Mouse (Mus musculus): Measurements from ENCODE around the gene Mxi1. TPM values are rescaled to one million over a fixed set of nuclear protein-coding genes. Genes with fewer than 3 reads are reported as not detected.

The Mxi1 gene
- polyA plus RNA-seq, 1 experiment from 2014 or later = 59.0 TPM

GRCm38 (mm10) chr19:53311524-53312335, 1.4 kb downstream of the Mxi1 start:
- under 1% methylated on average over 36 of the region's 37 CpGs for WGBS
- peak overlapping the region; percentile 94 for H3K9ac ChIP-seq (ENCODE audit: low read length)
- H3K27me3 ChIP-seq (ENCODE audit: control insufficient read depth, insufficient read depth, low read length) = no peaks in the 10 kb centered on the region
- H3K4me1 ChIP-seq (ENCODE audit: control insufficient read depth, insufficient read depth, low read length) = peaks cover 20% of the 10 kb centered on the region
- no peaks in the 10 kb centered on the region for H3K9me3 ChIP-seq (ENCODE audit: control insufficient read depth, low read length)
- peak overlapping the region; percentile 96 for H3K4me2 ChIP-seq
- H3K36me3 ChIP-seq (ENCODE audit: control insufficient read depth, insufficient read depth, low read length) = no peaks in the 10 kb centered on the region; the same call in 1 of the 2 replicates
- H3K4me3 ChIP-seq (ENCODE audit: low read depth, low read length) = peak overlapping the region; percentile 93
- ATAC-seq (ENCODE audit: low FRiP score) (no peak; the same call in 1 of the 2 replicates), DNase-seq (ENCODE audit: low spot score, missing footprints) (peak; percentile 94)
- H3K27ac ChIP-seq (ENCODE audit: low read depth, low read length) = peak overlapping the region; percentile 89

- ATAC-seq (ENCODE audit: low FRiP score) (peak; percentile 20), DNase-seq (ENCODE audit: low spot score, missing footprints) (peak; percentile 97)
- H3K9me3 ChIP-seq (ENCODE audit: control insufficient read depth, low read length) = no peaks in the 10 kb centered on the region
- no peaks in the 10 kb centered on the region for H3K27me3 ChIP-seq (ENCODE audit: control insufficient read depth, insufficient read depth, low read length)
- WGBS = under 1% methylated on average over 26 of the region's 26 CpGs
- peak overlapping the region; percentile 93 for H3K4me3 ChIP-seq (ENCODE audit: low read depth, low read length)
- H3K4me1 ChIP-seq (ENCODE audit: control insufficient read depth, insufficient read depth, low read length) = peaks cover 15% of the 10 kb centered on the region
- no peaks in the 10 kb centered on the region; the same call in 1 of the 2 replicates for H3K36me3 ChIP-seq (ENCODE audit: control insufficient read depth, insufficient read depth, low read length)
- H3K9ac ChIP-seq (ENCODE audit: low read length) = peak overlapping the region; percentile 94
- peak overlapping the region; percentile 96 for H3K4me2 ChIP-seq
- H3K27ac ChIP-seq (ENCODE audit: low read depth, low read length) = peak overlapping the region; percentile 89
Measured at GRCm38 (mm10) chr19:53312336-53312871, 2.1 kb downstream of the Mxi1 start.

- Histone ChIP-seq H3K36me3 (ENCODE audit: control insufficient read depth, insufficient read depth, low read length) (no peaks in the 10 kb centered on the region; the same call in 1 of the 2 replicates), H3K27ac (ENCODE audit: low read depth, low read length) (peak overlapping the region; percentile 89), H3K4me1 (ENCODE audit: control insufficient read depth, insufficient read depth, low read length) (peaks cover 15% of the 10 kb centered on the region), H3K9me3 (ENCODE audit: control insufficient read depth, low read length) (no peaks in the 10 kb centered on the region), H3K9ac (ENCODE audit: low read length) (peak overlapping the region; percentile 94), H3K4me3 (ENCODE audit: low read depth, low read length) (peak overlapping the region; percentile 93), H3K4me2 (peak overlapping the region; percentile 96), H3K27me3 (ENCODE audit: control insufficient read depth, insufficient read depth, low read length) (no peaks in the 10 kb centered on the region)
- ATAC-seq (ENCODE audit: low FRiP score) (peak; percentile 12), DNase-seq (ENCODE audit: low spot score, missing footprints) (peak; percentile 98)
- WGBS = under 1% methylated on average over 58 of the region's 63 CpGs
Measured at GRCm38 (mm10) chr19:53312951-53313683, 2.8 kb downstream of the Mxi1 start.

GRCm38 (mm10) chr19:53313684-53314443, 3.5 kb downstream of the Mxi1 start:
- WGBS = under 1% methylated on average over 52 of the region's 52 CpGs
- DNase-seq (ENCODE audit: low spot score, missing footprints) (peak; percentile 100), ATAC-seq (ENCODE audit: low FRiP score) (peak; percentile 83)
- peak overlapping the region; percentile 96 for H3K4me2 ChIP-seq
- no peaks in the 10 kb centered on the region; the same call in 1 of the 2 replicates for H3K36me3 ChIP-seq (ENCODE audit: control insufficient read depth, insufficient read depth, low read length)
- H3K4me3 ChIP-seq (ENCODE audit: low read depth, low read length) = peak overlapping the region; percentile 93
- peak overlapping the region; percentile 94 for H3K9ac ChIP-seq (ENCODE audit: low read length)
- no peaks in the 10 kb centered on the region for H3K9me3 ChIP-seq (ENCODE audit: control insufficient read depth, low read length)
- no peaks in the 10 kb centered on the region for H3K27me3 ChIP-seq (ENCODE audit: control insufficient read depth, insufficient read depth, low read length)
- H3K27ac ChIP-seq (ENCODE audit: low read depth, low read length) = peak overlapping the region; percentile 89
- peaks cover 15% of the 10 kb centered on the region for H3K4me1 ChIP-seq (ENCODE audit: control insufficient read depth, insufficient read depth, low read length)

- WGBS = 56% methylated on average over 16 of the region's 16 CpGs
- DNase-seq (ENCODE audit: low spot score, missing footprints) = no peak
- H3K4me2 ChIP-seq = peak overlapping the region; percentile 96
- no peak overlapping the region; the same call in 1 of the 2 replicates for H3K9ac ChIP-seq (ENCODE audit: low read length)
- no peaks in the 10 kb centered on the region; the same call in 1 of the 2 replicates for H3K36me3 ChIP-seq (ENCODE audit: control insufficient read depth, insufficient read depth, low read length)
- H3K9me3 ChIP-seq (ENCODE audit: control insufficient read depth, low read length) = no peaks in the 10 kb centered on the region
- H3K4me1 ChIP-seq (ENCODE audit: control insufficient read depth, insufficient read depth, low read length) = peaks cover 14% of the 10 kb centered on the region
- ATAC-seq (ENCODE audit: low FRiP score) = no peak
- H3K27ac ChIP-seq (ENCODE audit: low read depth, low read length) = peak overlapping the region; percentile 22; the same call in 1 of the 2 replicates
- H3K4me3 ChIP-seq (ENCODE audit: low read depth, low read length) = peak overlapping the region; percentile 93; the same call in 1 of the 2 replicates
- no peaks in the 10 kb centered on the region for H3K27me3 ChIP-seq (ENCODE audit: control insufficient read depth, insufficient read depth, low read length)
Measured at GRCm38 (mm10) chr19:53314530-53315208, 4.4 kb downstream of the Mxi1 start.

- ATAC-seq (ENCODE audit: low FRiP score) (no peak), DNase-seq (ENCODE audit: low spot score, missing footprints) (no peak)
- no peaks in the 10 kb centered on the region for H3K9me3 ChIP-seq (ENCODE audit: control insufficient read depth, low read length)
- H3K36me3 ChIP-seq (ENCODE audit: control insufficient read depth, insufficient read depth, low read length) = no peaks in the 10 kb centered on the region; the same call in 1 of the 2 replicates
- no peak overlapping the region for H3K4me2 ChIP-seq
- H3K4me3 ChIP-seq (ENCODE audit: low read depth, low read length) = no peak overlapping the region
- no peak overlapping the region for H3K9ac ChIP-seq (ENCODE audit: low read length)
- H3K27me3 ChIP-seq (ENCODE audit: control insufficient read depth, insufficient read depth, low read length) = no peaks in the 10 kb centered on the region
- H3K27ac ChIP-seq (ENCODE audit: low read depth, low read length) = no peak overlapping the region
- H3K4me1 ChIP-seq (ENCODE audit: control insufficient read depth, insufficient read depth, low read length) = peaks cover 11% of the 10 kb centered on the region
- 86% methylated on average over 7 of the region's 7 CpGs for WGBS
Measured at GRCm38 (mm10) chr19:53315209-53315654, 4.9 kb downstream of the Mxi1 start.

GRCm38 (mm10) chr19:53316105-53316504, 5.8 kb downstream of the Mxi1 start:
- DNase-seq (ENCODE audit: low spot score, missing footprints) = no peak
- 87% methylated on average over 8 of the region's 8 CpGs for WGBS

GRCm38 (mm10) chr19:53316963-53317362, 6.6 kb downstream of the Mxi1 start:
- Histone ChIP-seq H3K36me3 (ENCODE audit: control insufficient read depth, insufficient read depth, low read length) (no peaks in the 10 kb centered on the region; the same call in 1 of the 2 replicates), H3K9ac (ENCODE audit: low read length) (no peak overlapping the region), H3K27me3 (ENCODE audit: control insufficient read depth, insufficient read depth, low read length) (no peaks in the 10 kb centered on the region), H3K4me2 (no peak overlapping the region), H3K4me3 (ENCODE audit: low read depth, low read length) (no peak overlapping the region), H3K27ac (ENCODE audit: low read depth, low read length) (no peak overlapping the region), H3K9me3 (ENCODE audit: control insufficient read depth, low read length) (no peaks in the 10 kb centered on the region), H3K4me1 (ENCODE audit: control insufficient read depth, insufficient read depth, low read length) (peaks cover 11% of the 10 kb centered on the region)
- DNase-seq (ENCODE audit: low spot score, missing footprints) (no peak), ATAC-seq (ENCODE audit: low FRiP score) (no peak)
- 93% methylated on average over 6 of the region's 6 CpGs for WGBS

More at GRCm38 (mm10) chr19:53316105-53316504, 5.8 kb downstream of the Mxi1 start:
- Histone ChIP-seq H3K36me3 (ENCODE audit: control insufficient read depth, insufficient read depth, low read length) (no peaks in the 10 kb centered on the region; the same call in 1 of the 2 replicates), H3K4me3 (ENCODE audit: low read depth, low read length) (no peak overlapping the region), H3K4me2 (no peak overlapping the region), H3K9me3 (ENCODE audit: control insufficient read depth, low read length) (no peaks in the 10 kb centered on the region), H3K27me3 (ENCODE audit: control insufficient read depth, insufficient read depth, low read length) (no peaks in the 10 kb centered on the region), H3K27ac (ENCODE audit: low read depth, low read length) (no peak overlapping the region), H3K9ac (ENCODE audit: low read length) (no peak overlapping the region), H3K4me1 (ENCODE audit: control insufficient read depth, insufficient read depth, low read length) (peaks cover 11% of the 10 kb centered on the region)
- no peak for ATAC-seq (ENCODE audit: low FRiP score)

All from midbrain, embryonic 11.5 days (tissue).